Mouse (Mus musculus): ENCODE results near the gene Col27a1.

The Col27a1 gene

DNA sequence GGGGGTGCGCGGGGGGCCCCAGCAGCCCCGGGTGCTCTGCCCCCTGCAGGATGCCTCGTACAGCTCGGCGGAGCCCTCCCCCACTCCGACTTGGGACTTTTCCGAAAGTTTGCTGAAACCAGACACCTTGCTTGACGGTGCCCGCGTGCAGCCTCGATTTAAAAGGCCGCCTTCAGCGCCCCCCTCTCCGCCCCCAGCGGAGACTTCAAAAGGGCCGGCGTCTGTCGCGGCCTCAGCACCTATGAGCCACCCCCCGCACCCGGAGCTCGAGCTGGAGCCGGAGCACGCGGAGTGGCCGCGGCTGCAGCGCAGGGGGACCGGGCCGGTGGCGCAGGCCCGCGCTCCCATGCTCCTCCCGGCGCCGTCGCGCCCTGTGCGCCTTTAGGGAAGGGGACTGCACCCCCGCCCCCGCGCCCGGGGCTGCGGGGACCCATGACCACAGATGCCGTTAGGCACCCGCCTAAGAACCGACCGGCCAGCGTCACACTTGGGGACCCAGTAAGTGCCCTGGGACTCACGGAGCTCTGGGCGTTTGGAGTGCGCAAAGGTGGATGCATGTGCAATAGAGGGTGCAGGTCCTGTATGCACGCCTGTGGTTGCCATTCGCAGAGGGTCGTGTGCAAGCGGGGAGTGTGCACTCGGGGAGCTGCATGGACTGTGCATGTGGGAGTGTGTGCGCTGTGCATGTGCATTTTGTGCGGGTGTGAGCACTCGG lies at the start of gene Col27a1:
TSS of gene Col27a1 (plus strand) at position 98 of the 715 bp plus-strand sequence.
- no peak for DNase-seq

GRCm38 (mm10) chr4:63165636-63166035 lies 48.2 kb upstream of the Col27a1 start:
- DNase-seq, result no peak

DNA sequence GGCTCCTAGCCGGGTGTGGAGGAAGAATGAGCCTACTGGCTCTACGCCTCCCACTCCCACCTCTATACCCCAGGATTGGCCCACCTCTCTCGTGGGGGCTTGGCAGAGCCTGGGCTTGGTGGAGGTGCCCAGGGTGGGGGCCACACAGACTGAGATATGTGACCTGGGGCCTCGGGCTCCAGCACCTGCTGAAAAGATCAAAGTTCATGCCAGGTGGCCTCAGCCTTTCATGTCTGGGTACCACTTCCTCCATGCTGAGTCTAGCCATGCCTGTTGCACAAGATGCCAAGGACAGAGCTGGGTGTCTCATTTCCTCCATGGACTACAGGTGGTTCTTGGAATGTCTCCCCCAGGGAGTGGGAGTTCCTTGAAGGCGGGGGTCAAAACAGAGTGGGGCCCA lies 47.5 kb upstream of the Col27a1 start:
- no peak for DNase-seq

- DNase-seq, result no peak
These were observed 43.7 kb upstream of the Col27a1 start for GRCm38 (mm10) chr4:63170061-63170460.

DNA sequence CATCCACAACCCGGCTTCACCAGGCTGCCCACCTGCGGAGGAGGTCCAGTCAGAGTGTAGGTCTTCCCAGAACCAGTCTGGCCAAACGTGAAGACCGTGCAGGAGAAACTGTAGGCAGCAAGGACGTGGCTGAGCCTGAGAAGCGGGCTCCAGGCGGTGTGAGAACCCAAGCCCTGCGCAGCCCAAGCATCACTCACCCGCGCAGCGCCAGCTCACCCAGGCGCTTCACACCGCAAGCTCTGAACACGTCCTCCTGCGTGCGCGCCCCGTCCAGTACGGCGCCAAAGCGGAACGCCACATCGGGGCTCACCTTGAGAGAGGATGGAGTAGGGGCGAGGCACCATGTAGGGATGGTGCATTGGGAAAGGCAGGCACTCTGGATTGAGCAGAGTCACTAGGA lies 42.7 kb upstream of the Col27a1 start:
- no peak for DNase-seq

GRCm38 (mm10) chr4:63171969-63172685 lies 41.7 kb upstream of the Col27a1 start, which contains the start of gene Kif12:
Gene Kif12, minus strand, starts transcription at chr4:63172131.
- no peak for DNase-seq

DNA sequence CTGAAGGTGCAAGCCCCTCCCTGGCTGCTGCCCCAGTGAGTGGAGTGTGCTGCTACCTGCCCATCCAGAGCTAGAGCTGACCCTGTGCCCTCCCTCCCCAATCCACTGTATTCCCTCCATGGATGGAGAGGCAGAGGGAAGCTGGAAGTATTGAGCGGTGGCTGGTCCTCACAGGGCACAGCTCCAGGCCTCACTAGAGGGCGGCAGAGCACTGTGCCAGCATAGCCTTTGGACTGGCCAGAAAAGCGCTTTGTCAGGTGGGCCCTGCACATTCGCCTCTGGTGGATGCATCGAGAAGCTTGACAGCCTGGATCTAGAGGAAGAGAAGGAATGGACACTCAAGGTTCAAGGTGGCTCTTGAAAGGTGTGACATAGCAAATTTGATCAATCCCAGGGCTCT lies 32.2 kb upstream of the Col27a1 start:
- DNase-seq, result peak; percentile 55 to 62

DNA sequence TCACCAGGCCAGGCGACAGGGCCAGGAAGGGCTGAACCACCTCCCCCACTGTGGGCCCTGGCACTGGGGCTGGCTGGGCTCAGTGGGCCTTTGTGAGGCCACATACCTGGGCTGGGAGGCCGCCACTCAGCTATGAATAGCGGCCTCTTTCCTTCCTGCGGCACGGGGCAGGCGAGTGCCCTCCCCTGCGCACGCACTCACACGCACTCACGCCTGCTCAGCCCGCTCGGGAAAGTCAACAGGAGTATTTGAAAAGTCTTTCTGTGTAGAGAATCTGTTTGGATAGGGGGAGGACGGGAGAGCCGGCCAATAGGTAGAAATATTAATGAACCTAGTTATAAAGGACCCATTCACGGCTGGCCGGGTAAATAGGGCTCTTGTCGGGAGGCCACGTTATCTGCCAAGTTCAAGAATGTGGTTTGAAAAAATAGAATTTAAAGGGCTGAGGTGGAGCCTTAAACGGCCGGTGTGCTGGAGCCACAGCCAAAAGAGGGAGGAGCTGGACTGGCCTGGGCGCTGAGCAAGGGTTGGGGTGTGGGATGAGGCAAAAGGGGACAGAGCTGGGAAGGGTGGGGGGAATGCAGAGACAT lies 27.4 kb upstream of the Col27a1 start:
- DNase-seq, result no peak

DNA sequence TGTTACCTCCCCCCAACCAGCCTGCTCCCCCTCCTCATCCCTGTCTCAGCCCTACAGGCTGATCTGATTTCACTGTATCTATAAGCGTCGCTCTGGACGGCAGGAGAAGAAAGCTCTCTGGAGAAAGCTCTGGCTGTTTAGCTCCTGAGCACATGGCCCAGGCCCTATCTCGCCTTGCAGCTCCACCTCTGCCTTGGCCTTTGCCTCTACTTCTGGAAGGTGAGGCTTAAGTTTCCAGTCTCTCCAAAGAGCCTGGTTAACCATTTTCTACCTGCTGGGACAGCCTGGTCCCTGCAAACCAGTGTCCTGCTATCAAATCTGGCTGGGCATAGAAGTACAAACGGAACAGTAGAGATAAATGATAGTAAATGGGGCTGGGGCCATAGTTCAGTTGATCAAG lies 22.2 kb upstream of the Col27a1 start:
- no peak for DNase-seq

DNA sequence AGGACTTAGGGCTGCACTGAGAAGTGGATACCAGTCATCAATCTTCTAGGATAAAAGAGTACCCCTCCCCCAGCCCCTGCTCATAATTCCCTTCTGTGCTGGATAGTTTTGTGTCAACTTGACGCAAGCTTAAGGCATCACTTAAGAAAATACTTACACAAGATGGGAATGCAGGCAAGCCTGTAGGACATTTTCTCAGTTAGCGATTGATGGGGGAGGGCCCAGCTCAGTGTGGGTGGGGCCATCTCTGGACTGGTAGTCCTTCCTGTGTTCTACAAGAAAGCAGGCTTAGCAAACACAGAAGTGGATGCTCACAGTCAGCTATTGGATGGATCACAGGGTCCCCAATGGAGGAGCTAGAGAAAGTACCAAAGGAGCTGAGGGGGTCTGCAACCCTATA lies 19.4 kb upstream of the Col27a1 start:
- DNase-seq, result no peak

GRCm38 (mm10) chr4:63199366-63199765 lies 14.4 kb upstream of the Col27a1 start:
- no peak for DNase-seq

- no peak for DNase-seq
These were observed 9.9 kb upstream of the Col27a1 start for GRCm38 (mm10) chr4:63203874-63204273.

DNA sequence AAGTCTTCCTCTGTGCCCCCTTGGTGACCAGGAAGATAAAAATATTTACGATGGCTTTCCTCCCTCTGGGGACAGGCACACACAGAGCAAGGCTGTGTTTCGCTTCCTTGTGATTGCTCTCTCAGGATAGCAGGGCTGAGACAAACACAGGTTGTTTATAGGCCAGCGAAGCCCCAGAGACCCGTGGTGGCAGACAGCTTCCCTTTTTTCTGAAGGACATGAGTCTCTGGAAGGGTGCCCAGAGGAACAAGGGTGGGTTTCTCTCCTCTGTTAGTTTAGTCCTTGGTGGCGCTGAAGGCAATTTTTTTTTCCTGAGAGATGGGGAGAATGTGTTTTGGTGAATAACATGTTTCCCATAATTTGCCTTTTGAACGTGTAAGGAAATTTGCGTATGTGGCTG lies 8.2 kb upstream of the Col27a1 start:
- DNase-seq, result no peak

- DNase-seq, result peak; percentile 72 to 91
These were observed 1.6 kb downstream of the Col27a1 start for GRCm38 (mm10) chr4:63215185-63215992.

- DNase-seq, result peak in 1 of 2 experiments; percentile 48
These were observed 2.3 kb downstream of the Col27a1 start for GRCm38 (mm10) chr4:63215993-63216531.

DNA sequence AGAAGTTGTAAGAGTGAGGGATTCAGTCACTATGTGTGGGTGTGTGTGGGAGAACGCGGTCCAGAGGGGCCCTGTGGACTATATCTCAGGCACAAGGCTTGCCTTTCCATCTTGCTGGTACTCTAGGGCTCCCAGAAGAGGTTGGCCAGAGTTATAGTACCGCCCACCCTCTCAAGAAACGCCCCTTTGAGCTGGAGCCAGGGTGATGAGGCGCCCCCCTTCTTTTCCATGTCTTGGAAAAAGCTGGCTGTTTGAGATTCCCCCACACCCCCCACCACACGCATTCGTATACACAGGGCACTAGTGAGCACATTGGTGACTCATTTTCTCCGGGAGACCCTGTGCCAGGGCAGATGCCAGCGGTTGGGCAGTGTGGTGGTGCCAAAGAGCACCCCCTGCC lies 2.8 kb downstream of the Col27a1 start:
- DNase-seq, result no peak

DNA sequence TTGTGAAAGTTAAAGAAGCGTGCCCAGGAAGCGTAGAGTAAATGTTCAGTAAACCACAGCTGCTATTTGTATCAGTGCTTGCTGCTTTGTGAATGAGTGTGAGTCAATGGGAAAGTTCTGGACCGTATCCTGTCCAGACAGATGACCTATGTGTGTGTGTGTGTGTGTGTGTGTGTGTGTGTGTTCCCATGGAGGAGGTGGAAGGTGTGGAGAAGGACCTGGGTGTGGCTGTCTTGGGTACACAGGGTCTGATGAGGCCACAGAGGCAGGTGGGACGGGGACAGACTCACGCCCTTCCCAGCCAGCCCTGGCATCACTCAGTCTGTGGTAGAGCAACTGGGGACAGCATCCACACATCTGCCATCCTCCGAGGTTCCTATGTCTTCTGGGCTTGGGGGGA lies 3.7 kb downstream of the Col27a1 start:
- DNase-seq, result no peak

GRCm38 (mm10) chr4:63219059-63219458 lies 5.3 kb downstream of the Col27a1 start:
- no peak for DNase-seq

GRCm38 (mm10) chr4:63219635-63220034 lies 5.8 kb downstream of the Col27a1 start:
- no peak for DNase-seq

DNA sequence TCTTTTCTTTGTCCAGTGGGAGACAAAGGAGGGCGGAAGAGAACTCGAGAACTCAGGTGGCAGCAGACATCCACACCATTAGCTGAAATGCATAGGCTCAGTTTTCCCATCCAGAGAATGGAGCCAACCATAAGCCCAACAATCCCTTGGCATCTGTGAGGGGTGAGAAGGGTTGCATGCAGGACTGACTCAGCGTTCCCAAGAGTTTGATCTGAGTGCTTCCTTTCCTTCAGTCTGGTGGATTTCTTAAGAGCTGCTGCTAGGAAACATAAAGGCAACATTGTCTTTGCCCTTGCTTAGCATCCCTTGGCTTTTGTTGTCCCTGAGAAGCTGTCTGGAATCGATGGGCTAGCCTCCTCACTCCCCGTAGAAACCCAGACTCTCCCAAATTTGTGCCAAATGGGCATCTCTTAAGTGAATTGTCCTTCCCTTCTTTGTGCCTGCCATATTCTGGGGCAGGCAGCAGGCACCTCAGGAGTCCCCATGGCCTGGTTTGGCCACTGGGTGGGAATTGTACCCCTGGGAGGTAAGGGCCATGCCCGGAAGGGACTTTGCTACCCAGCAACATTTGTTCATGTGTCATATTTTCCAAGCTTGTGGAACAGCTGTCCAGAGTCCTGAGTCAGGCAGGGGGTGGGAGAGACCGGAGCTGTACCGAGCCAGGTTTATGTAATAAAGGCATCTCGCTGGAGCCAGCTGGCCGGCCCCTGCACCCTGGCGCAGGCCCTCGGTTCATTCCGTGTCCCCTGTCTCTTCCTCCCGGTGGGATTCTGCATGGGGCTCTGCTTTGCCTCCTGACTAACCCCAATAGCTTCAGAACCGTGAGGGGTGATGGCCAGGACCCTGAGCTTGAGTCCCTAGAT lies 7.5 kb downstream of the Col27a1 start:
- DNase-seq, result no peak

- no peak for DNase-seq
These were observed 8.4 kb downstream of the Col27a1 start for GRCm38 (mm10) chr4:63222246-63222645.

DNA sequence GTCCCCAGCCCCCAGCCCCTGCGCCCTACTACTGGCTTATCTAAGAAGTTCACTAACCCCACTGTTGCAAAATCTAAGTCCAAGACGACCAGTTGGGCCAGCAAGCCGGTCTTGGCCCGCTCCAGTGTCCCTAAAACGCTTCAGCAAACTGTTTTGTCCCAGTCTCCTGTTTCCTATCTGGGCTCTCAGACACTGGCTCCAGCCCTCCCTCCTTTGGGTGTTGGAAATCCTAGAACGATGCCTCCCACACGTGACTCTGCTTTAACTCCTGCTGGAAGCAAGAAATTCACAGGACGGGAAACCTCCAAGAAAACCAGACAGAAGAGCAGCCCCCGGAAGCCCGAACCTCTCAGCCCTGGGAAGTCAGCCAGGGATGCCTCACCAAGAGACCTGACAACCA lies 11.6 kb downstream of the Col27a1 start:
- no peak for DNase-seq
